Mouse (Mus musculus) adrenal gland, adult 18-20 months (tissue): ENCODE results near the gene Ascl1. TPM values are rescaled to one million over a fixed set of nuclear protein-coding genes. Genes with fewer than 3 reads are reported as not detected.

Source experiments
- DNase-seq, 2 experiments: peaks; one replicate each; pipeline ENCODE4 v3.0.0; 2021 to 2022; ENCODE audit warnings: low spot score in 2 of 2
- total RNA-seq, 2 experiments: library from RNA; stranded (reverse); gene quantifications; 1 replicate in 1 of 2; 2 replicates in 1 of 2; pipeline ENCODE4 v1.2.3; 2021

Gene Ascl1
- total RNA-seq, 2 experiments from 2014 or later, result 1.3 to 1.6 TPM

DNA sequence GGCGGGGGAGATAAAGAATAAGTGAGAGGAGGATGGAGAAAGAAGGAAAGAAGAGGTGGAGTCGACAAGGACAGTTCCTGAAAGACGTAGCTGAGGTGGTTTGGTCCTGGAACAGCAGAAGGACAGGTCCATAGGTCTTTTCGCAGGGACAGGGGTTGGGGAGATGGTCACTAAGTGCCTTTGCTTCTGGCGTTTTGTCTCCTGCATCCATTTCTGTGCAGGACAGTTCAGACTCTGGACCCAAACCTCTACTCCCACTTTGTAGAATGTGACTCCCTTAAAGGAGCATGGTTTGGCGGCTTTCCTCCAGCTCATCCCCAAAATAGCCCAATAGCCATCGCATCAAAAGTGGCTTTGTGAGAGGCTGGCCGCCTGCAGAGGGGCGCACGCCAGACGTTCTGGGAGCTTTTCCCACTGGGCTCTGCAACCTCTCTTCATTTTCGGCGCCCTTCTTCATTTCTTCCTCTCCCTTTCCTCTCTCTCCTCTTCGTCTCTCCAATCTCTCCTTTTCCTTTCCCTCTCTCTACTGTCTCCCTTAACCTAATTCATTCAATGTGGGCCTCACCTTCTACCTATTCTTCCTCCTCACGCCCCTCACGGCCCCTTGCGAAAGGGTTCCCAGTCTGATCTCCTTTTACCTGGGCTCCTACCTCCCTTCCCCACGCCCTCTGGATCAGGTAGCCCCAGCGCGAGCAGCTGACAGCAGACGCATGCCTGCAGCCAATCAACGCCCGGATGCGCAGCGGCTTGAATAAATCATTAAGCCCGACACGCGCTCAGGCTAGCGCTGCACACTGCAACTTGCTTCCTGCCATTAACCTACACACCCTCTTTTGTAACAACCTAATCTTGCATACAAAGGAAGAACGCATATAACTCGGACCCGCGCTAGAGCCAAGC is 7.5 kb downstream of the Ascl1 start:
- no peak for DNase-seq

DNA sequence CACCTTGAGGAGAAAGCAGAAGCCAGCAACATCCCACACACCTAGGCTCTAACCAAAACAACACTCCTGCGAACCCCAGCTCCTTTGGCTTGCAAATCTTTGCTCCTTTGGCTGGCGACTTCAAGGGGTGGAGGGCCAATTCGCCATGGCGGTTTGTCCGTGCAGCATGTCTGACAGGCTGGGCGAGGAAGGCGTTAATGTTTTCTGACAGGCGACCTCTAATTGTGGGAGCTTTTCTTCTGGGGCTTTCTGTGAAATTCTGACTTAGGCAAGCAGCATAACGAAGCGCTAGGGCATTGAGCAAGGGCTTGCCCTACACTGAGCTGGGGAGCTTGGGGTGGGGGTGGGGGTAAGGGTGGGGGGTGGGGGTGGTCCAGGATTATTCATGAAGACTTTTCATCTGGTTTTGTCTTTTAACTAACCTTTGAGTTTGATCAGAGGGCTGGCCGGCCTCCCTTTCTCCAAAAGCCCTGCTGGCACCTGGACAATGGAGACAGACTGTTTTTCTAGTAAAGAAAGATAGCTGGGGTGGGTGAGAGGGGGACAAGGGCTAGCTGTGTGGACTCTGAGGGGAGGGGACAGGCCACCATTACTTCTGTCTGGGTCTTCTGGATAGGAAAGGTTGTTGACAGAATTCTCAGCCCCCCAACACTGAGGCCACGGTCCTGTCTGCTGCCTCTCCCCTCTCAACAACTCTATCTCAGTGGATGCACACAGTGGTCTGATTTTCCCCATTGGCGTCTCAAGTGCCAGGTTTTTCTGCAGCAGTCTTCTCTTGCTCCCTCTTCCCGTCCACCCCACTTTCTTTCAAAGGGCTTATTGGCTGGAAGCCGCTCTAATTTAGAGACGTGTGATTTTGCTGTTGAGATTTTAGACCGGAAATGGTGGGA is 8.4 kb downstream of the Ascl1 start:
- DNase-seq, result no peak

GRCm38 (mm10) chr10:87477895-87478294 is 15.6 kb downstream of the Ascl1 start:
- no peak for DNase-seq

DNA sequence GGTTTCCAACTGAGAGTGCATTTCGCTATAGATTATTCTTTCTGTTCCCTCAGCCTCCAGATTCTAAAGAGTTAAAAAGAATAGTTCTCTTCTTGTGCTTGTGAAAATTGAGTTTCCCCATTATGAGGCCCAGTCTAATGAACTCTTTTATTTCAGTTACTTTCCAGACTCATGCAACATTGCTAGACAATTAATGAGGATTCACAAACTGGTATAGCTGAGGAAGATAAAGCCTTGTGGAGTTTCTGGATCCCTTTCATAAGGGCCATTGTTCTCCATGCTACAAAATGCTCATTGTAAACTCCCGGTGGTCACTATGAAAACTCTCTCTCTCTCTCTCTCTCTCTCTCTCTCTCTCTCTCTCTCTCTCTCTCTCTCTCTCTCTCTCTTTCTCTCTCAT is 18.5 kb downstream of the Ascl1 start:
- no peak for DNase-seq

DNA sequence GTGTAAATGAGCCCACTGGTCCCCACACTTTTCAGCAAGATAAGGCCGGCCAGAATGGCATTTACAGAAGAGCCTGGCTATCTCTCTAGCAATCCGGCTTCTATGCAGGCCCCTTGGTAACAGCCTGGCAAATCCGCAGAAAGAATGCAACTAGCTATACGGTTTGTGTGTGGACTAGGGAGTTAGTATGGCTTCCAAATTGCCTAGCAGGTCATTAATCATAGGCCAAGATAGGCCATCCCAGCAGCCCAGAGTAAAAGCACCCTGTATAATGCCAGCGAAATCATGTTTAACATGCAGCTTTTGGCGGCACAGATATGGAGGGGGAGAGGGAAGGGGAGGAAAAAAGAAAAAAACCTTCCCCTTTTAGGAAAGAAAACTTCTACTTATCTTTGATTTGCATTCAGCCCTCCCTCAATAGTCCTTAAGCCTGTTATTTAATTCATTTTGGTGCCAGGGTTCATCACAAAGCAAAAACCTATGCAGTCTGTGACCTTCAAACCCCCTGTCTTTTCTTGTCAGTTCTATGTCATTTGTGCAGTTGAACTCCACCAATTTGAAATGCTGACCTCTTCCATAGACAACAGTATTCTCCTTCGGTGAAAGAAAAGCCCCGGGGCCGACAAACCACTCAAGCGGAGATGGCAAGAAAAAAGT is 19.9 kb downstream of the Ascl1 start:
- no peak for DNase-seq

GRCm38 (mm10) chr10:87450777-87451176 is 42.7 kb downstream of the Ascl1 start:
- DNase-seq, result no peak

DNA sequence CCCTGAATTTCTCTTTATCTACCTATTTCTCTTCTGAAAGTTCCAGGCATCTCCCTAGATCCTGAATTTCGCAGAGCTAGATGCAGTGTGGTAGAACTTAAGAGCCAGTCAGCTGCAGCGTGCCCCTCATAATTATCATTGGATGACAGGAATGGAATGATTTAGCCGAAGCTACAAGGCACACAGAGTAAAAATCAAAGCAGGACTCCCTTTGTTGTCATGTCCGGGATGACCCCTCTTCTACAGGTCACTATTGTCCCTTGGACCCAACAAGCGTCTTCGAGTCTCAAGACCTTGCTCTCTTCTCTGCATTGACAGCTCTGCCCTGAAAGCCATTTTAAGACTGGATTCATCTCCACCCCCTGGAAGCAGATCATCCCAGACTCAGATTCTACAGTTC is 44.1 kb downstream of the Ascl1 start:
- DNase-seq, result no peak

GRCm38 (mm10) chr10:87448257-87448656 is 45.2 kb downstream of the Ascl1 start:
- no peak for DNase-seq

- DNase-seq, result no peak
Measured at GRCm38 (mm10) chr10:87447754-87448095, 45.7 kb downstream of the Ascl1 start.

DNA sequence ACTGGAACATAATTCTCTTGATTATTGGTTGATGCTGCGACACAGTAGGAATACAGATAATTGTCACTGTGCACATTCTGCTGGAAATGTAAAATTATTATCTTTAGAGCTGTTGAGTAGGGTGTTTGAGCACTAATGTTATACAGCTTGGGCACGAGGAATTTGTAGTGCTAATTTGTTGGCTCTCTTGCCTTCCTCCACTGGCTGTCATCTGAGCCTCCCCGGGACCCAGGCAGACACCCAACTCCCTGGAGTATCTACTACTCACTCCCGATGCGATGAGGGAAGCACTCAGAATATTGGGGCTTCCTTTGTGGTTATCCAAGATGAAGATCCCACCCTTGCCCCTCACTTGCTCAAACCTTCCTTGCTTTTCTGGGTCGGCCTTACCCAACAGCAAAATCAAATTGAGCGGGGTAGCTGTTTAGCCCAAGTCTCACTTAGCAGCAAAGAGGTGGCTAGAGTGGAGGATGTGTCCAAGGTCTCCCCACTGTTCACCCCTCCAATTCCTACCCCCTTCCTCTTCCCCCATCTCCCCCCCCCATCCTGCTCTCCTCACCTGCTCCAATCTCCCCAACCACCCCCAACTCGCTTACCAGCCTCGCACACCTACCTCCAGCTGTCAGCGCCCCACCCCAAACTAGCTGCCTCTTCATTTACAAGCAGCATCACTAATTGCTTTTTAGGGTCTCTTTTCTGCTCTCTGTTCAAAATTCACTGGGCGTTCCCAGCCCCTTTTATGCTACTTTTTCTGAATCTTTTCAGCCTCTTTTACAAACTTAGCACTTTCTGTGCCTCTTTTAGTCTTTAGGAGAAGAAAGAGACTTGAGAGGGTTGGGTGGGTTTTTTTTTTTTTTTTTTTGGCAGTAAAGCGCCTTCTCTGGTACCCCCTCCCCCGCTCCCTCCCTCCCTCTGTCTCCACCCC is 46.4 kb downstream of the Ascl1 start:
- DNase-seq, result no peak

GRCm38 (mm10) chr10:87446139-87446828 is 47.2 kb downstream of the Ascl1 start:
- DNase-seq, result no peak

Other genes with a start within 250 kb of the Ascl1 start
- gene Pah, start 28.1 kb upstream of the Ascl1 start, total RNA-seq, result under 1 TPM in 1 of 2 experiments, not detected in 1; 0.96 TPM